Mouse (Mus musculus): ENCODE measurements at regions not wholly inside any gene's neighbourhood (a gene's known extent, or its start where the extent isn't known, plus 50 kb on each side); places are given as distances from the start of the nearest gene placed in this dataset.
A peak's percentile ranks its signal among the peaks of the same experiment; 100 is the strongest.

DNA sequence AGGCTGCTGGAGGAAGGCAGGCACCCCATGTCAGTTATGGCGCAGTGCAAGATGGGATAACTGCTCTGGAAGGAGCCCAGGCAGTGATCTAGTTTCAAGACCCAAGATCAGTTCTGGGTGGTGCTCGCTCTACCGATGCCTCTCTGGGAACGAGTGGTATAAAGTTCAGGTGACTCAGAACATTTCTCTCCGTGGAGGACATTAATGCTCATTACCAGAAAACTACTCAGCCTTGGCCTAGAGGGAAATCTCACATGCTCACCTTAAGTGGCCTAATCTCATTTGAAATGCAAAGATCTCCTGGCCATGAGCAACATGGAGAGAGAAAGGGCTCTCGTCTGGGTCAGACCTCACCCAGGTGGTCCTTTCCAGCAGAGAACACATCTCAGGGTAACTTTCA is 56.4 kb upstream of the Slc38a2 start:
- H3K36me3 ChIP-seq (ENCODE audit: control insufficient read depth, insufficient read depth), result no peaks in the 10 kb centered on the region
- no peak overlapping the region for H3K9ac ChIP-seq (ENCODE audit: low read depth, low read length)
- no peaks in the 10 kb centered on the region for H3K27me3 ChIP-seq (ENCODE audit: control insufficient read depth, insufficient read depth, low read depth, low read length)
- no peaks in the 10 kb centered on the region; the same call in 1 of the 2 replicates for H3K4me1 ChIP-seq (ENCODE audit: control insufficient read depth, low read depth, low read length)
- ATAC-seq (ENCODE audit: low read depth), result no peak
- H3K4me3 ChIP-seq (ENCODE audit: low read depth, low read length), result no peak overlapping the region
- no peaks in the 10 kb centered on the region for H3K9me3 ChIP-seq (replicated peaks; ENCODE audit: control insufficient read depth, low read length)
- no peak overlapping the region for H3K4me2 ChIP-seq (ENCODE audit: low read depth, low read length)
- WGBS (ENCODE audit: insufficient replicate concordance), result 64% methylated on average over 6 of the region's 6 CpGs
- H3K27ac ChIP-seq (ENCODE audit: low read length), result no peak overlapping the region

DNA sequence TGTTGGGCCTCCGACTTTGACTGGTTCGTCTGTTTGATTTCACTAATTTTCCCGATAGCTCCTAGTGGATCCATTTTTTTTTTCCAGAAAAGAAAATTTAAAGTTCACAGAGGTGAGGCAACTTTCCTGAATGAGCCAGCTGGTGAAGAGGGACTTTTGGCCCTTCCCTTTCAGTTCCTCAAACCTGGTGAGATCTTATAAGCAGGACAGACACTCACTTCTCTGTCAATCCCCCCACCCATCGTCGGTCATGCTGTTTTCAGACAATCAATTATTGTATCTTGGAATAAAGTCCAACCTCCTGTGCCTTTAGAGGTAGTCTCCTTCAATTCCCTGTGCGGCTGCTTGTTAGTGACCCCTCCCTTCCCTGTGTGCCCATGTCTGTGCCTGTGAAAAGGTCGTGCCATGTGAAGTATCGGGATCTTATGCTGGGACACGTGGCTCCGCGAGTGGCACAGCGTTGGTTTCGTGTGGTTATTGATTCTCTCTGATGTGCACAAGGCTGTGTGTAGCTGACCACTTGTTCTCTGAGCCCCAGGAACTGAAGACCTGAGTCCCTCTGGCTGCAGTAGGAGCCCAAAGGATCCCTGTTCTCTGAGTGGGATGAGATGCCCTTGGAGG is 55.9 kb upstream of the Slc38a2 start:
- no peak overlapping the region for H3K4me2 ChIP-seq (ENCODE audit: low read depth, low read length)
- no peak for ATAC-seq (ENCODE audit: low read depth)
- no peaks in the 10 kb centered on the region; the same call in 1 of the 2 replicates for H3K4me1 ChIP-seq (ENCODE audit: control insufficient read depth, low read depth, low read length)
- H3K36me3 ChIP-seq (ENCODE audit: control insufficient read depth, insufficient read depth), result no peaks in the 10 kb centered on the region
- no peak overlapping the region for H3K4me3 ChIP-seq (ENCODE audit: low read depth, low read length)
- no peak overlapping the region for H3K27ac ChIP-seq (ENCODE audit: low read length)
- H3K9me3 ChIP-seq (replicated peaks; ENCODE audit: control insufficient read depth, low read length), result no peaks in the 10 kb centered on the region
- no peak overlapping the region for H3K9ac ChIP-seq (ENCODE audit: low read depth, low read length)
- no peaks in the 10 kb centered on the region for H3K27me3 ChIP-seq (ENCODE audit: control insufficient read depth, insufficient read depth, low read depth, low read length)
- 70% methylated on average over 13 of the region's 13 CpGs for WGBS (ENCODE audit: insufficient replicate concordance)

DNA sequence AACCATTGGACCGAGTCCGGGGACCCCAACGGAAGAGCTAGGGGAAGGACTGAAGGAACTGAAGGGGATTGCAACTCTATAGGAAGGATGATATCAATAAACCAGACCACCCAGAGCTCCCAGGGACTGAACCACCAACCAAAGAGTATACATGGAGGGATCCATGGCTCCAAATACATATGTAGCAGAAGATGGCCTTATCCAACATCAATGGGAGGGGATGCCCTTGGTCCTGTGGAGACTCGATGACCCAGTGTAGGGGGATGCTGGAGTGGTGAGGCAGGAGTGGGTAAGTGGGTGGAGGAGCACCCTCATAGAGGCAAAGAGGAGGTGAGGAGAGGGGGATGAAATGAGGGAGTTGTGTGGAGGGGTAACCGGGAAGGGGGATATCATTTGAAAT is 54.5 kb upstream of the Slc38a2 start:
- no peak for ATAC-seq (ENCODE audit: low read depth)
- 73% methylated on average over 5 of the region's 5 CpGs for WGBS (ENCODE audit: insufficient replicate concordance)
- Histone ChIP-seq H3K4me3 (ENCODE audit: low read depth, low read length) (no peak overlapping the region), H3K27ac (ENCODE audit: low read length) (no peak overlapping the region), H3K4me1 (ENCODE audit: control insufficient read depth, low read depth, low read length) (no peaks in the 10 kb centered on the region; the same call in 1 of the 2 replicates), H3K4me2 (ENCODE audit: low read depth, low read length) (no peak overlapping the region), H3K9ac (ENCODE audit: low read depth, low read length) (no peak overlapping the region), H3K27me3 (ENCODE audit: control insufficient read depth, insufficient read depth, low read depth, low read length) (no peaks in the 10 kb centered on the region), H3K36me3 (ENCODE audit: control insufficient read depth, insufficient read depth) (no peaks in the 10 kb centered on the region), H3K9me3 (replicated peaks; ENCODE audit: control insufficient read depth, low read length) (no peaks in the 10 kb centered on the region)

DNA sequence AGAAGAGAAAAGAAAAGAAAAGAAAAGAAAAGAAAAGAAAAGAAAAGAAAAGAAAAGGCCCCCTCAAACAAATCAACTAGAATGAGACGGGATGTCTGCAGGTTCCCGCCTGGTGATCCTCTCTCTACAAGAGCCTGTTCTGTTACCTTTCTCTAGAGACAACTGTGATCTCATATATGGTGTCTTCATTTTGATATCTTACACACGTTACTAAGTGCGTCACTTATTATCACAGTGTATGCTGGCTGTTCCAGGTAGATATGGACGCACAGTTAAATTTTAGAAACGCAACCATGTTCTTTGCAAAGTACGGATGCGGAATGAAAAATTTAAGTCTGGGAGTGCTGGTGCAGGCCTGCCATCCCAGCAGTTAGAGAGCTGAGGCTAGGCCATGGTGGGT is 53.2 kb upstream of the Slc38a2 start:
- ATAC-seq (ENCODE audit: low read depth), result no peak
- H3K36me3 ChIP-seq (ENCODE audit: control insufficient read depth, insufficient read depth), result no peaks in the 10 kb centered on the region
- H3K27ac ChIP-seq (ENCODE audit: low read length), result no peak overlapping the region

DNA sequence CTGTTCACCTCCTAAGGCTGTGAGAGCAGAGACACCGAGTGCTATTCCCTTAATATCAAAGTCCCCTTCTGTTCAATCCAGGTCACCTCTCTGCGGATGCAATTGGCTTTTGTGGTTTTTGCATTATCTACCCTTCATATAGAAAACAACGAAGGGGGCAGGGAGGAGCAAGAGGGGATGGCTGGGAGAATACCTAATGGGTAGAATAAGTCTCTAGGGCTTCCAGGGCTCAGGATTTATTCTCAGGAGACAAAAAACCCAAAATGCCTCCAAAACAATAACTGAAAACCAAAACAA is 52.5 kb upstream of the Slc38a2 start:
- Histone ChIP-seq H3K36me3 (ENCODE audit: control insufficient read depth, insufficient read depth) (no peaks in the 10 kb centered on the region), H3K4me3 (ENCODE audit: low read depth, low read length) (no peak overlapping the region), H3K4me1 (ENCODE audit: control insufficient read depth, low read depth, low read length) (no peaks in the 10 kb centered on the region; the same call in 1 of the 2 replicates), H3K9ac (ENCODE audit: low read depth, low read length) (no peak overlapping the region), H3K9me3 (replicated peaks; ENCODE audit: control insufficient read depth, low read length) (no peaks in the 10 kb centered on the region), H3K4me2 (ENCODE audit: low read depth, low read length) (no peak overlapping the region), H3K27me3 (ENCODE audit: control insufficient read depth, insufficient read depth, low read depth, low read length) (no peaks in the 10 kb centered on the region), H3K27ac (ENCODE audit: low read length) (no peak overlapping the region)
- ATAC-seq (ENCODE audit: low read depth), result no peak
- WGBS (ENCODE audit: insufficient replicate concordance), result 28% methylated on average over 3 of the region's 3 CpGs

More for the DNA sequence above, 53.2 kb upstream of the Slc38a2 start:
- Histone ChIP-seq H3K4me2 (ENCODE audit: low read depth, low read length) (no peak overlapping the region), H3K4me3 (ENCODE audit: low read depth, low read length) (no peak overlapping the region), H3K27me3 (ENCODE audit: control insufficient read depth, insufficient read depth, low read depth, low read length) (no peaks in the 10 kb centered on the region), H3K9me3 (replicated peaks; ENCODE audit: control insufficient read depth, low read length) (no peaks in the 10 kb centered on the region), H3K9ac (ENCODE audit: low read depth, low read length) (no peak overlapping the region), H3K4me1 (ENCODE audit: control insufficient read depth, low read depth, low read length) (no peaks in the 10 kb centered on the region; the same call in 1 of the 2 replicates)
- 64% methylated on average over 8 of the region's 8 CpGs for whole genome bisulfite sequencing (ENCODE audit: insufficient replicate concordance)

DNA sequence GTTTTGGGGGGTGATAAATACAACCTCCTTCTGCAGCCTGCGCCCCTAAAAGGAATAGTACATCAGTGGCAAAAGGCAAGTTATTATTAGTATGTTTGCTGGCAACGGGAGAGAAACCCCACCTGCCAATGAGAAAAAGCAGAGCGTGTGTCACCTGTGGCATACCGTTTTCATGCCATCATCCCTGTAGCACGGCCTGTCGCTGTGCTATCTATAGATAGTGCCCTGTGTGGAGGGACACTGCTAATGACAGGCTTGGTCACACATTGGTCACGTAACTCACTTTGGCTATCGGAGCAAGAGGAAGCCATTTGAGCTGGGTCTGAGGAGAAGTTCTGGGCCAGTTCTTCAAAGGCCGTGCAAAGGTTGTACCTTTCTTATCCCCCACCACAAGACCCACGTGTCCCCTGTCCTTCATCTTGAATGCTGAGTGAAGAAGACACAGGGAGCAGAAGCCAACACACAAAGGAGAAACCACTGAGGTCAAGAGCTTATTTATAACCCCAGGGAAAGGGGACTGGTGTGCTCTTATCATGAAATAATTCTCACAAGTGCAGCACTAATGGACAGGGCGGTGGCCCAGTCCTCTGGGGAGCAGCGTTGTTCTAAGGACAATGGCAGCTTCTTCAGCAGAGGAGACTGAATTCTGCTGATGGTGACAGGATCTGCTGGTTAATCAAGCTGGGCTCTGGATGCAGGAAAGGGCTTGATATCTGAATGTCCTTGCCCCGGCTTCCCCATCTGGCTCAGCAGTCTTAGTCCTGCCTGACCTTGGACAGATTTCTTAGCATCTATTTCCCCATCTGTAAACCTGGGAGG is 51.9 kb upstream of the Slc38a2 start:
- no peak overlapping the region for H3K4me3 ChIP-seq (ENCODE audit: low read depth, low read length)
- peak; percentile 47 for ATAC-seq (ENCODE audit: low read depth)
- no peaks in the 10 kb centered on the region for H3K9me3 ChIP-seq (replicated peaks; ENCODE audit: control insufficient read depth, low read length)
- H3K4me1 ChIP-seq (ENCODE audit: control insufficient read depth, low read depth, low read length), result no peaks in the 10 kb centered on the region; the same call in 1 of the 2 replicates
- H3K4me2 ChIP-seq (ENCODE audit: low read depth, low read length), result no peak overlapping the region
- no peak overlapping the region for H3K9ac ChIP-seq (ENCODE audit: low read depth, low read length)
- H3K36me3 ChIP-seq (ENCODE audit: control insufficient read depth, insufficient read depth), result no peaks in the 10 kb centered on the region
- 55% methylated on average over 13 of the region's 13 CpGs for WGBS (ENCODE audit: insufficient replicate concordance)
- no peak overlapping the region for H3K27ac ChIP-seq (ENCODE audit: low read length)
- H3K27me3 ChIP-seq (ENCODE audit: control insufficient read depth, insufficient read depth, low read depth, low read length), result no peaks in the 10 kb centered on the region

DNA sequence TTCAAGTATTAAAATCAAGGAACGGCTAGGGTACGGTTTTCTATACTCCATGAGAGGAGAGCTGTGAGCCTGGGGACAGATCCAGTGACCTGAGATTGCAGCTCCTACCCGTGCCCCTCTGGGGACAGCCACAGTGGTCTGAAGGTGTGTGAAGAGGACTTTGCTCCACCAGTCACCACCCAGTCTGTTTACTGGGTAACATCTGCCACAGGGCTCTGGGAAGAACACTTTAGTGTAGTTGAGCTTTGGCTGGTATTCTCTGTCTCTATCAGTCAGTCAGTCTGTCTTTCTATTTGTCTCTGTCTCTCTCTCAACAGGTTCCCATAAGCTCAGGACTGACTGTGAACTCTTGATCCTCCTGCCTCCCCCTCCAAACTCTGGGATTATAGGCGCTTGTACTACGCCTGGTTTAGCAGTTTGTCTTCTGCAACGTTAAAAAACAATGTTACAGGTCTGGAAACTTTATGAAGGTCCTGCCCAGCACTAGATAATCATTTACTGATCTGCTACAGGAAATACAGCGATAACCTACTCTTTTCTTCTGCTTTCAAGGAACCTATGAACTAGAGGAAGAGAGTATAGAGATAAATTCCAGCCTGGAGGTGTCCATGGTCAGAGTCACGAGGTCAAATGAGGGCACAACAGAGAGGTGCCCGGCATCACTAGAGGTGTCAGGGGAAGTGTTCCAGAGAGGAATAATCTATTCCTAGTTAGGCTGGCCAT is 50.2 kb upstream of the Slc38a2 start:
- 0 out of 2 replicates have a peak, but pooled peaks have one; percentile 27 for ATAC-seq (ENCODE audit: low read depth)
- WGBS (ENCODE audit: insufficient replicate concordance), result 40% methylated on average over 9 of the region's 9 CpGs
- no peak overlapping the region for H3K4me2 ChIP-seq (ENCODE audit: low read depth, low read length)

More for the DNA sequence above, 50.2 kb upstream of the Slc38a2 start:
- H3K9me3 ChIP-seq (replicated peaks; ENCODE audit: control insufficient read depth, low read length), result no peaks in the 10 kb centered on the region
- H3K4me3 ChIP-seq (ENCODE audit: low read depth, low read length), result no peak overlapping the region
- no peak overlapping the region for H3K27ac ChIP-seq (ENCODE audit: low read length)
- H3K4me1 ChIP-seq (ENCODE audit: control insufficient read depth, low read depth, low read length), result no peaks in the 10 kb centered on the region; the same call in 1 of the 2 replicates
- no peaks in the 10 kb centered on the region for H3K36me3 ChIP-seq (ENCODE audit: control insufficient read depth, insufficient read depth)
- no peak overlapping the region for H3K9ac ChIP-seq (ENCODE audit: low read depth, low read length)
- no peaks in the 10 kb centered on the region for H3K27me3 ChIP-seq (ENCODE audit: control insufficient read depth, insufficient read depth, low read depth, low read length)
